Mouse (Mus musculus): Measurements from ENCODE around the gene Swt1. TPM values are rescaled to one million over a fixed set of nuclear protein-coding genes. Genes with fewer than 3 reads are reported as not detected.

Gene Swt1
- total RNA-seq (2023): 10 to 100 TPM; 15.1 to 17.6 TPM

GRCm38 (mm10) chr1:151428263-151429221 is at the start of gene Swt1, which contains the start of gene Trmt1l:
Gene Swt1, minus strand, starts transcription at chr1:151428455.
Gene Trmt1l, plus strand, starts transcription at chr1:151428542.

DNA sequence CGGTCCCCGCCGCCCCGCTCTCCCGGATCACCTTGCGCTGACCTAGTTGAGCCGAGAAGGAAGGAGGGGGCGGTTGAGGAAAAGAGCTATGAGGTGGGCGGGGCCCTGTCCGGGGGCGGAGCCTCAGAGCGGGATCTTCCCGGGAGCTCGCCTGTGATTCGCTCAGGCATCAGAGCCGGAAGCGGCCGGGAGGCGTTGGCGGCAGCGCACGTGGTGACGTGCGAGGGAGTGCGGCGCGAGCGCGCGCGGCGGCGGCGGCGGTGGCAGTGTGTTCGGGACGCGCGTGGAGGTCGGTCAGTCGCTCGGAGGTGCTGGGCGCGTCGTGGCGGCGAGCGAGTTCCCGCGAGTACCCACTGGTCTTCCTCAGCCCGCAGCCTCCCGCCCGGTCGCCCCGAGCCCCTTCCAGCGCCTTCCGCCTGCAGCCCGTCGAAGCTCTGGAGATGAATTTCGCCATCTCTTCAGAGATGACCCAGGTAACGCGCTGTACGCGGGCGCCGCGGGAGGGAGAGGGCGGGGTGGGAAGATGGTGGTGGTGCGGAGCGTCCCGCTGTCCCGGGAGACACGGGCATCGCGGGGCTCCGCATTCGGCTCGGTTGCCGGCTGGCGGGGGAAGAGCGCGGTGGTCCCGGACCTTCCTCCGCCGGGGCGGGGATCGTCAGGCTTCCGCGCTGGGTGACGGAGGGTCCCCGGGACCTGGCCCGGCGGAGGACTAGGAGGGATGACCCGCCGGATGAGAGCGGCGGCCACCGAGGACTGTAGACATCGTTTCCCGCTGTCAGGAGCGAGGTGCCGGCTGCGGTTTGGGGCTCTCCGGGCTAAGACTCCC is 83.8 kb downstream of the Swt1 start, which contains the start of gene Ivns1abp:
Gene Ivns1abp (plus strand): TSS at position 195 of the 826 bp plus-strand sequence.

Other genes with a start within 250 kb of the Swt1 start
- not detected for gene Gm47985, start 245.9 kb downstream of the Swt1 start, total RNA-seq (2023)
- not detected for gene Gm8947, start 236.1 kb downstream of the Swt1 start, total RNA-seq (2023)
- not detected for gene Gm47995, start 230.0 kb downstream of the Swt1 start, total RNA-seq (2023)
- gene 3110040M04Rik, start 224.3 kb downstream of the Swt1 start, total RNA-seq (2023): not detected
- gene Gm47996, start 218.3 kb downstream of the Swt1 start, total RNA-seq (2023): not detected
- 10 to 100 TPM; 76.4 to 95.1 TPM for gene Ivns1abp, start 84.0 kb downstream of the Swt1 start, total RNA-seq (2023)
- gene Trmt1l, start 87 bp upstream of the Swt1 start, total RNA-seq (2023): 10 to 100 TPM; 21.9 to 23.5 TPM
- gene Rnf2, start 72.5 kb upstream of the Swt1 start, total RNA-seq (2023): 10 to 100 TPM; 22.1 to 26.3 TPM
- gene Fam129a, start 142.7 kb upstream of the Swt1 start, total RNA-seq (2023): 100 to 1,000 TPM; 197 to 216 TPM

All from neutrophil, adult 59 days (primary cell).